Mouse (Mus musculus) spleen, adult 2 months (tissue): Measurements from ENCODE around the gene P4ha2.

Experiments used
- CTCF ChIP-seq: fragments of 200-500 bp; IDR thresholded peaks from 2 replicates; pipeline ENCODE4 v1.5.1; 2011; ENCODE audit warnings: mild to moderate bottlenecking, inconsistent platforms; ENCODE audit not compliant: insufficient read depth, insufficient read length, insufficient replicate concordance; ENCODE audit errors: extremely low read depth
- POLR2A ChIP-seq: fragments of 200-500 bp; IDR thresholded peaks from 2 replicates; pipeline ENCODE4 v1.6.1; 2011; ENCODE audit warnings: low read depth, low read length, inconsistent platforms

DNA sequence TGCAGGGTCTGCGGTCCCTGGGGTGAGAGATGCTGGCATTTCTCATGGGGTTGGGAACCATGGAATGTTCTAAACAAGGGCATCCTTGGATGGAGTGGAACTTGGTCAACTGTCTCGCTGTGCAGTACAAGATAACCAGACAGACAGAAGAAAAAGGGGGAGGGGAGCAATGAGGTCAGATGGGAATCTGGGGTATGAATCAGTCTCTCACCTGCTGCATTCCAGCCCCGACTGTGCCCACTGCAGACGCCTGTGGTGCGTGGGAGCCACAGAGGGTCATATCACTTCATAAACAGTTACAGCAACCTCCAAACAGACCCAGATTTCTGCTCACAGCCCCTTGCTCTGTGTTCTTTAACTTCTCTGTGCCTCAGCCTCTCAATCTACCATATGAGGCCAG is 33.5 kb upstream of the P4ha2 start:
- TF ChIP-seq CTCF (no peak), POLR2A (no peak)
